Mouse (Mus musculus) 3134 (cell line): ENCODE measurements around the gene Psmc3.
"Not testable (repeated sequence)": the region's sequence is repeated elsewhere in the genome, so short reads cannot be mapped to it uniquely, and the experiment has no call there.

Source experiments
- DNase-seq: peaks from one replicate; pipeline ENCODE4 v3.0.0-alpha.2; 2011; ENCODE audit warnings: low spot score; ENCODE audit not compliant: insufficient read length; ENCODE audit errors: extremely low read depth

Gene Psmc3

DNA sequence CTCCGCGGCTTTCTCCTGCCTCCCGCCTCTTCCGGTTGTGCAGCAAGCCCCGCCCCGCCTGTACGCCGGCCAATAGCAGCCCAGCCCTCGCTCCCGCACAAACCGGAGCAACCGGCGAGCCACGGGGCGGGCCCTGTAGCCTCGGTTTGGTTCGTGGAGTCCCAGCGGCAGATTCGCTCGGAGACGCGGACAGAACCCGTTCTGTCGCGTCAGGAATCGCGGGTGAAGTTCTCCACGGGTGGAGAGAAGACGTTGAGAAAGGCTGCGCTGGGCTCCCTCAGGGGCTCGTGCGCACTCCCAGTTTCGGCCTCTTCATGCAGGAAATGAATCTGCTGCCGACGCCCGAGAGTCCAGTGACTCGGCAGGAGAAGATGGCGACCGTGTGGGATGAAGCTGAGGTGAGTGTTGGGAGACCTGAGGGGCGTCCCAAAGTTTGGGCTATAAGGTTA is at the start of gene Psmc3:
Gene Psmc3, plus strand, starts transcription at position 76 of the 449 bp plus-strand sequence.
- peak; percentile 92 for DNase-seq

DNA sequence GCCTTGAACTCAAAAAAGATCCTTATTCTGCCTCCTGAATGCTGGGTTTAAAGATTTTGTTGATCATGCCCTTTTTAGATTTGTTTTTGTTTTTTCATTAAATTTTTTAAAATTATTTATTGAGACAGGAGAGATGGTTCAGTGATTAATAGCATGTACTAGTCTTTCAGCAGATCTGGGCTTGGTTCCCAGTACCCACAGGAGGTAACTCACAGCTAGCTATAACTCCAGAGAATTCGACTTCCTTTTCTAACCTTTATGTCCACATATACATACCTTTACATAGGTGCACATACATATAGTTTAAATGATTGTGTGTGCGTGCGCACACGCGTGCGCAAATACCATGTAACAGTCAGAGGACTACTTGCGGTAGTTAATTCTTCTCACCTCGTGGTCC is 45.3 kb upstream of the Psmc3 start:
- DNase-seq: no peak

DNA sequence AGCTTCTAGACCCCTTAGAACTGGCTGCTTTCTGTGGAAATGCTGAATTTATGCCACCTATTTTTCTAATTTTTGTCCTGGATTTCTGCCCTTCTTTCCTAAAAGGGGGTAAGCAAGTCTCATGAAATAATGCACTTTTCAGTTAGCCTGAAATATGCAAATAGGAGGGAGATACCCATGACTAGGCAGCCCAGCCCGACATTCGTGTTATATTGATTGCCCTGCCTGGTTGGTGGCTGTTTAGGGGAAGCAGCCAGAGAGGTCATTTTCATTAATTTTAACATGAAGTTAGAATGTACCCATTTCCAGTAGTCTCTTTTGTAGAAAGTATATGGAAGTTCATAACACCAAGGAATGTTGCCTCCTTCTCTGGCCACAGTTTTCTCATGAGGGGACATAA is 39.9 kb upstream of the Psmc3 start:
- no peak for DNase-seq

DNA sequence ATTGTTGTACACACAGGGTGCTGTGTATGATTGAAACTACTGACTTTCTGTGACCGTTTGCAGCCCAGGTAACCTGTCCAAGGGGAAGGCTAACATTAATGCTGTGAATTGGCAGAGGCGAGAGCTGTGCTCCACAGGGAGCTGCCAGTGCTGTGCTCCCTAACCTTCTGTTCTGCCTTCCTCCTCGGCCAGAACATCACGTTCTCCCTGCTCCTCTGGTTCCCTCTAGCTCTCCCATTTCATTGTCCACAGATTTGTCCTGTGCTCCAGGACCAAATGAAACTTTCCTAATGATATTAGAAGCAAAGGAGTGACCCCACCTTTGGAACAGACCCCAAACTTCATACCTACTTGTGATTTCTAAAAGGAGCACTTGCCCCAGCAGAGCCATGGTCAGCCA is 38.4 kb upstream of the Psmc3 start:
- no peak for DNase-seq

DNA sequence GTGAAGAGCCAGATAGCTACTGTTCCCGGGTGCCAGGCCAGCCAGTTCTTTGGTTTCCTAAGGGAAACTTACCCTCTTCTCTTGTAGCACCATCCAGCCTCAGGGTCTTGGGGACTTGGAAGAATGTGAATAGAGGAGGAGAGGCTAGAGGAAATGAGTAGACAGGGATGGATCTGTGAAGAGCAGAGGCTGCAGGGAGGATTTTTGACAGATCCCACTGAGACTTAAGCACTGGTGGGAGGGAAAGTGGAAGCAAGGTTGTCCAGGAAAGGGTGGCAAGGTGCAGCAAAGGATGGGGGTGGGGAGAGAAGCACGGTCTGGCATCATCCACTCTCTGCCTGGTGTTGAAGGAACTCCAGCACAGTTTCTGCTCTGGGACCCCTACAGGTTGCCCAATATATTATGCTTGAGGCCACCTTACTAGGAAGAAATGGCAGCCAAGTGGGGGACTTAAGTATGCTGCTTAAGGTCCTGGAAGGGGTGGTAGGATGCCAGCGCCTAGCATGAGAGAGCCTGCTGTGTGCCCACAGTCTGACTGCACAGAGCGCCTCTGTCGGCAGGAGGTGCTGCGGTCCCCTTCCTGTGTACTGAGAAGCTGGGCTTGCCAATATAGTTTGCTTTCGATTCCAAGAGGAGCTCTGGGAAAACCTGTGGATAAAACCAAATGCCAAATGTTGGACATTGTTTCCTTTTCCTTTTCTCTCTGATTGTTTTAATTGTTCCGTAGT is 35.6 kb upstream of the Psmc3 start:
- no peak for DNase-seq

DNA sequence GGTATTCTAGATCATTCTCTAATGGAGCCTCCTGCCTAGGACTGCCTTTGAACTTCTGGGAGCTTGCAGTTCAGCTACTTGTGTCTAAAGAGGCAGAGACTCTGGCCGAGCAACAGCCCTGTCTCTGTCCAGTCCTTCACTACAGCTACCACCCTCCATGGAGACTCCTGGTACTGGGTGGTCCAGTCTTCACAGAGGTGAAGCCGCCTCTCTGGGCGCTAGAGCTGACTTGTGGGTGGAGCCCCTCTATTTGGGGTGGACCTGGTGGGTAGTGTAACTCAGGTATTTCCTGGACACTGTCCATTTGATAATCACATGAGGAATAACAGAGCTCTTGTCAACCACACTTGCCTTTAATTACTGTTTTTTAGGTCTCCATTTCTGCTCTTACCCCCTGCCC is 33.9 kb upstream of the Psmc3 start:
- no peak for DNase-seq

DNA sequence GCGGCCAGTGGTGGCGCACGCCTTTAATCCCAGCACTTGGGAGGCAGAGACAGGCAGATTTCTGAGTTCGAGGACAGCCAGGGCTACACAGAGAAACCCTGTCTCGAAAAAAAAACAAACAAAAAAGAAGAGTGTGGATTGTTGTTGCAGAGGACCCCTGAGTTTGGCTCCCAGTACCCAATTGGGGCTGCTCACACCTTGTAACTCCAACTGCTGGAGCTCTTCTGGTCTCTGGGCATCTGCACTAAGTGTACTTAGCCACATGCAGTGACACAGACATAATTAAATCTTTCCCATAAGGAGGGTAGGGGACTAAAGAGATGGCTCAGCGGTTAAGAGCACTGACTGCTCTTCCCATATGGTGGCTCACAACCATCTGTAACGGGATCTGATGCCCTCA is 31.5 kb upstream of the Psmc3 start:
- not testable (repeated sequence) for DNase-seq

DNA sequence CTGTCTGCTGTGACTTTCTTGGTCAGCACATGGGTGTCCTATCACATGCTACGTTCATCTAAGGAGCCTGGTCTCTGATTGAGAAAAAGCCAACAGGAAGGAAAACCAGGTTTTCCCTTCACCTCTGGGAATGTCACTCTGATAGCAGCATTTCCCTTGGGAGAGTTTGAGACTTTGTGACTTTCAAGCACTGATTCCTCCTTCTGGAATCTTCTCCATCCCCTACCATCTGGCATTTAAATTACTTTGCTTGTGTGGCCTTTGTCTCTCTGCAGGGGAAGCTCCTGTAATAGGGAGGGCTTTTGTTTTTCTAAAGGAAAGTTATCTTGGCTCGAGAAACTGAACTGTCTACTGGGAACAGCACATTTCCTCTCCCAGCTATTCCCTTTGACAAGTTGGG is 30.7 kb upstream of the Psmc3 start:
- DNase-seq: no peak

DNA sequence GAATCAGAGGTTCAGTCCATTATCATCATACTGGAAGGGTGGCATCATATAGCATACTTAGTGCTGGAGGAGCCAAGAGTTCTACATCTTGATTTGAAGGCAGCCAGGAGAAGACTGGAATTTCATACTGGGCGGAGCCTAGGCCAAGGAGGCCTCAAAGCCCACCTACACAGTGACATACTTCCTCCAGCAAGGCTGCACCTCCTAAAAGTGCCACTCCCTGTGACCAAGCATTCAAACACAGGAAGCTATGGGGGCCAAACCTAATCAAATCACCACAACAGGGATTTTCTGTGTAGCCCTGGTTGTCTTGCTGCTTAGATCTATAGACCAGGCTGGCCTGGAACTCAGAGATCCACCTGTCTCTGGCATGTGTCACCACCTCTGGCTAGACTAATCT is 29.9 kb upstream of the Psmc3 start:
- DNase-seq: no peak

DNA sequence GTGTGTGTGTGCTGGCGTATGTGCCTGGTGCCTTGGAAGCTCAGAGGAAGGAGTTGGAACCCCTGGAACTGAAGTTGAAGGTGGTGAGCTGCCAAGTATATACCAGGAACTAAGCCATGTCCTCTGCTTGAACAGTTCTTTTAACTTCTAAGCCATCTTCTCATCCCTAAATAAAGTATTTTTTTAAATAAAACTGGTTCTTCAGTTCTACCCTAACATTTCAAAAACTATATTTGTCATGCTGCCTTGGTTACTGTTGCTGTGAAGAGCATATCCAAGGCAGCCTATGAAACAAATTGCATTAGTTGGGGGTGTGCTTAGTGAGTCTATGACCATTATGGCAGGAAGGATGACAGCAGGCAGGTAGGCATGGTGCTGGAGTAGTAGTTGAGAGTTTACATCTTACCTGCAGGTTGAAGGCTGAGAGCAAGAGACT is 28.7 kb upstream of the Psmc3 start:
- DNase-seq: no peak

DNA sequence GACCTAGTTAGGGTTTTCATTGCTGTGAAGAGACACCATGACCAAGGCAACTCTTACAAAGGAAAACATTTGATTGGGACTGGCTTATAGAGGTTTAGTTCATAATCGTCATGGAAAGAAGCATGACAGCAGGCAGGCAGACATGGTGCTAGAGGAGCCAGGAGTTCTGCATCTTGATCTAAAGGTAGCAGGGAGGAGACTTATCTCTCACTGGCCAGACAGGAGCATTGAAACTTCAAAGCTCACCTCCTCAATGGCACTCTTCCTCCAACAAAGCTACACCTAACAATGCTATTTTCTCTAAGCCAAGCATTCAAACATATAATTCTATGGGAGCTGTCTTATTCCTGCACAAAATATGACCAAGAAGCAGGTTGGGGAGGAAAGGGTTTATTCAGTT is 27.3 kb upstream of the Psmc3 start:
- DNase-seq: no peak

DNA sequence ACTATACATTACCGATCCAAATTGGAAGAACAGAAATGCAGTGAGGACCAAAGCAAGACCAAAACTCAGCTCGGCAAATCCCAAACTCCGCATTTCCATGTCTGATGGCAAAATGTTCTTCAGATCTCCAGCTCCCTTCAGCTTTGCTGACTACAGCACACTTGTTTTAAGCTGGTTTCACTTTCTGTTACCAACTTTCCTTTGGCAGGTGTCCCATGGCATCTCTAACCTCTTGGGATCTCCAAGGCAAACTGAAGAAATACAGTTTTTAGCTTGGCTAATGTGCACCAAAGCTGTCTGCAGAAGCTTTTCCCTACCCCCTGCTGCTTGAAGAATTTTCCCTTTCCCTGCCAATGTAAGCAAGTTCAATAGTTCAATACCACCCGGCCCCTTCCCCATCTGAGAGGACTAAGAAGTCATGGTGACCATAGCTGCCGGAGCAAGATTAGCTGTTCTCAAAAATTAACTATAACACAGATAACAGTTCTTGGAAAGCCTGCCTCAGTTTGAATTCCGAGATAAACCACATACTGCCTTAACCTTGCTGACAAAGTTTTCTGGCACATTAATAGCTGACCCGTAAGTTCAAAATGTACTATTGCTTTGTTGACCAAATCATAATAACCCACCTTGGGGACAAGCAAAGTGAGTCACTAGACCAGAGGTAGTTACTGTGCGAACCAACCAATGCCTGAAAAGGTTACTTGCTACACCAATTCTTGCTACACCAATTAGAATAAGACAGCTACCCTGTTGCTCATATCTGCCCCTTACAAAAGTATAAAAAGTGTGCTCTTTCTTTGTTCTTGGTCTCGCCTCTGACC is 26.2 kb upstream of the Psmc3 start:
- no peak for DNase-seq

DNA sequence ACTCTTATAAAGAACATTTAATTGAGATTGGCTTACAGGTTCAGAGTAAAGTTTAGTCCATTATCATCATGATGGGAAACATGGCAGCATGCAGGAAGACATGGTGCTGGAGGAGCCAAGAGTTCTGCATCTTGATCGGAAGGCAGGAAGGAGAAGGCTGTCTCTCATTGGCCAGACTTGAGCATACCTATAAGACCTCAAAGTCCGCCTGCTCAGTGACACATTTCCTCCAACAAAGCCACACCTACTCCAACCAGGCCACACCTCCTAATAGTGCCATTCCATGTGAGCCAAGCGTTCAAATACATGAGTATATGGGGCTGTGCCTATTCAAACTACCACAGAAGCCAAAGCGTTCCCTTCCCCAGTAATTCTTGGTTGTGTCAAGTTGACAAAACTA is 22.6 kb upstream of the Psmc3 start:
- no peak for DNase-seq

DNA sequence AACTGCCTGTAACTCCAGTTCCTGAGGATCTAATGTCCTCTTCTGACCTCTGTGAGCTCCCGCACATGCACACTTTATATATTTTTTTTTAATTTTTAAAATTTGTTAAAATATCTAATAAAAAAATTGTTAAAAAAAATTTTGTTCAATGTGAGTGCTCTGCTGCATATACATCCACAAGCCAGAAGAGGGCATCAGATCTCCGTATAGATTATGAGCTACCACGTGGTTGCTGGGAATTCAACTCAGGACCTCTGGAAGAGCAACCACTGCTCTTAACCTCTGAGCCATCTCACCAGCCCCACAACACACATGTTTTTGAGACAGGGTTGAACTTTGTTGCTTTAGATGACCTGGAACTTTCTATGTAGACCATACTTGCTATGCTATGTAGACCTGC is 20.8 kb upstream of the Psmc3 start:
- no peak for DNase-seq

DNA sequence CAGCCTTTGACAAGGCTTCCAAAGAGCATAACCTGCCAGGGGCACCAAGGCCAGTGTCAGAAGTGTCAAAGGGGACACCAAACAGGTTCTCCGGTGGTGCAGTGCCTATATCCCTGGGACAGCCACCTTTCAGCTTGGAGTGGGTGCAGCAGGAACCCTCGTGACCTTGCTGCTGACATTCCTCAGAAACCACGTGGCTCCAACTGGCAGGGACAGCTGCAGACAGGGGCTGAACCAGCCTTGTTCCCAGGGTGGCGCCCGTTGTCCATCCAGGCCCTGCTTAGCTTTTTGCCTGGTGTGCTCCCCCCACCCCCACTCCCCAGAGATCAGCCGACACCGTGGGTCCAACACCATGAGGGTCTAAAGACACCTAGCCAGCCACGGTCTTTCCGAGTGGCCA is 18.4 kb upstream of the Psmc3 start, which contains the start of gene Rapsn:
Gene Rapsn, plus strand, starts transcription at position 236 of the 400 bp plus-strand sequence.
- peak; percentile 58 for DNase-seq

DNA sequence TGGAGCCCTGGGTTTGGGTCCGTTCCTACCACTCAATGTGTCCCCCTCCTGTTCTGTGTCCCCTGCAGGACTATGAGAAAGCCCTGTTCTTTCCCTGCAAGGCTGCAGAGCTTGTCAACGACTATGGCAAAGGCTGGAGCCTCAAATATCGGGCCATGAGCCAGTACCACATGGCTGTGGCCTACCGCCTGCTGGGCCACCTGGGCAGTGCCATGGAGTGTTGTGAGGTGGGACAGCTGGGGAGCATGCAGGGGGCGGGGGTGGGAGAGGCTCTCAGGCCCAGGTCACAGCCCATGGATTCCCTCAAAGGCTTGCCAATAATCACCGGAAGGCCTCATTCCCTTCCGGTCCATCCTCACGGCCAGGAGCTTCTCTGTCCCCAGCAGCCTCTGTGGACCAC is 12.0 kb upstream of the Psmc3 start:
- no peak for DNase-seq

DNA sequence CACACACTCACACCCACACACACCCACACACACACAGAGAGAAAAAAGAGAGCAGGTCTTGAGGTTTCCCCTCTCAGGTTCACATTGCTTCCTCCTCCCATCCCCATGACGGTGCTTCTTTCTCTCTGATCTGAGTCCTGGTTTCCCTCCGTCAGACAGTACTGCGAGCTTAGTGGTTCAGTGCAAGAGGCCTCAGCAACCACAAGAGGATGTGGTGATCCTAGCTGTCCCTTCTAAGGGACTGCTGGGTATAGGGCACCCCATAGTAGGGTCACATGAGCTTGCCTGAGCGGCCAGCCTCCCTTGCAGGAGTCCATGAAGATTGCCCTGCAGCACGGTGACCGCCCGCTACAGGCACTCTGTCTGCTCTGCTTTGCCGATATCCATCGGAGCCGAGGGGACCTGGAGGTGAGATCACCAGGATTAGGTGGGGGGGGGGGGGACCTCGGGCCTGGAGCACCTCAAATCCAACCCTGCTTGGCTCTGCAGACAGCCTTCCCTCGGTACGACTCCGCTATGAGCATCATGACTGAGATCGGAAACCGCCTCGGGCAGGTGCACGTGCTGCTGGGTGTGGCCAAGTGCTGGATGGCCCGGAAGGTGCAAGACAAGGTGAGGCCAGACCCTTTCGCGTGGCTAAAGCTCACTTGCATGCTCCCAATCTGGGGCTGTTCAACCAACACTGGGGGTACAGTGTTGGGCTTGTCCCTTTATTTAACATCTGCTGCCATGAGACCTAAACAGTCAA is 11.0 kb upstream of the Psmc3 start:
- no peak for DNase-seq

DNA sequence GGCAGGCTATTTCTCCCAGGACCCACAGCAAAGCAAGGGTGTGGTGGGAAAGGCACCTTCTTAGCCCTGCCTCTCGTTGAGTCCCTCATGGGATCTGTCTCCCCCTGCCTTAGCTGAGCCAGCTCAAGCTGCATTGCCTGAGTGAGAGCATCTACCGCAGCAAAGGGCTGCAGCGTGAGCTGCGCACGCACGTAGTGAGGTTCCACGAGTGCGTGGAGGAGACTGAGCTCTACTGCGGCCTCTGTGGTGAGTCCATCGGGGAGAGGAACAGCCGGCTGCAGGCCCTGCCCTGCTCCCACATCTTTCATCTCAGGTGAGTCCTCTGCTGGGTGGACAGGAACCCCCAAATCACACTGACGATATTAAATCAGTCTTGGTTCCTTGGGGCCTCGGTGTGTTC is 9.1 kb upstream of the Psmc3 start:
- no peak for DNase-seq

DNA sequence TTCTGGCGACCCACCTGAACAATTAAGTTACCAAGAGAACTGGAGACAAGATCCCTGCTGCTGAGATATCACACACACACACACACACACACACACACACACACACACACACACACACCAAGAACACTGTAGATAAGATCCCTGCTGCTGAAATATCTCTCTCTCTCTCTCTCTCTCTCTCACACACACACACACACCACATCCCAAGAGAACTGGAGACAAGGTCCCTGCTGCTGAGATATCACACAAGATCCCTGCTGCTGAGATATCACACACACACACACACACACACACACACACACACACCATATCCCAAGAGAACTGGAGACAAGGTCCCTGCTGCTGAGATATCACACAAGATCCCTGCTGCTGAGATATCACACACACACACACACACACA is 8.0 kb upstream of the Psmc3 start:
- not testable (repeated sequence) for DNase-seq

DNA sequence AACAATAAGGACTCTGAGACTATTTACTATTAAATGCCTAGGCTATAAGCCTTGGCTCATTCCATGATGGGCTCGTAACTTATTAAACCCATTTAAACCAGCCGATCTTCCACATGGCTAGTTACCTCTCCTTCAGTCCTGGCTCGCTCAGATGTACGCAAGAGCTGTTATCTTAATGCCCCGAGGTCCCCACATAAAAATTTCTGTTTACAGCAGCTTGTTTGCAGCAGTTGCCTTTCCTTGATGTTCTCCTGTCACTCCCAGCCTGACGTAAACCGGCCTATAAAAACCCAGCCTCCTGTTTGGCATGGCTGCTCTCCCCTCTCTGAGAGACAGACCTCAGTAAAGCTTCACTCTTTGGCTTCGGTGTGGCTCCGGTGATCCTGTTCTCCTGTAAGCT is 6.5 kb upstream of the Psmc3 start:
- no peak for DNase-seq

DNA sequence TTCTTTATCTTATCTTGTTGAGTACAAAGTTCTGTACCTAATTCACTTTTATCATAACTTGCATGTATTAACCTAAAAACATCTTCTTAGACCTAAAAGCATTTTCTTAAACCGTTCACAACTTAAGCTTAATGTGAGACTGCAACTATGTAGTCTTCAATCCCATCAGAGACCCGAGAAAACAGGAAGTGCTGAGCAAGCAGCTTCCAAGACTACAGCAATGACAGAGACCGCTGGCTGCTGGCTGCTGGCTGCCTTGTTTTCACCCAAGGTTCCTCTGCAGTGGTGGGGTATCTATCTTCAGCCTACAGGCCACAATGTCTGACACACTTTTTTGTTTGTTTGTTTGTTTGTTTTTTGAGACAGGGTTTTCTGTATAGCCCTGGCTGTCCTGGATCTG is 1.9 kb upstream of the Psmc3 start:
- DNase-seq: no peak
